Mouse (Mus musculus) kidney, postnatal 4 days (tissue): ENCODE data around the gene Mgll.
A peak's percentile ranks its signal among the peaks of the same experiment; 100 is the strongest.

ENCODE experiments used
- DNase-seq, 2 experiments: peaks; one replicate each; pipeline ENCODE4 v3.0.0; 2021; ENCODE audit warnings: mixed read lengths in 2 of 2

The Mgll gene

GRCm38 (mm10) chr6:88746271-88746670 lies 22.1 kb downstream of the Mgll start:
- DNase-seq, result no peak

- DNase-seq, result no peak
Measured at GRCm38 (mm10) chr6:88747296-88748040, 23.3 kb downstream of the Mgll start.

GRCm38 (mm10) chr6:88750884-88751283 lies 26.7 kb downstream of the Mgll start:
- DNase-seq, result no peak

- peak; percentile 43 to 63 for DNase-seq
Measured at GRCm38 (mm10) chr6:88752711-88753219, 28.6 kb downstream of the Mgll start.

- no peak for DNase-seq
Measured at GRCm38 (mm10) chr6:88753578-88753977, 29.4 kb downstream of the Mgll start.

GRCm38 (mm10) chr6:88756992-88757391 lies 32.8 kb downstream of the Mgll start:
- DNase-seq, result no peak

GRCm38 (mm10) chr6:88758074-88758473 lies 33.9 kb downstream of the Mgll start:
- no peak for DNase-seq

- no peak for DNase-seq
Measured at GRCm38 (mm10) chr6:88758568-88759522, 34.6 kb downstream of the Mgll start.

GRCm38 (mm10) chr6:88759793-88760453 lies 35.7 kb downstream of the Mgll start:
- DNase-seq, result peak; percentile 76 to 82

GRCm38 (mm10) chr6:88760935-88761635 lies 36.9 kb downstream of the Mgll start:
- peak in 1 of 2 experiments; percentile 54 for DNase-seq

- DNase-seq, result no peak
Measured at GRCm38 (mm10) chr6:88761684-88762439, 37.6 kb downstream of the Mgll start.

GRCm38 (mm10) chr6:88762440-88763196 lies 38.4 kb downstream of the Mgll start:
- no peak for DNase-seq

GRCm38 (mm10) chr6:88763518-88764077 lies 39.4 kb downstream of the Mgll start:
- no peak for DNase-seq

- DNase-seq, result no peak
Measured at GRCm38 (mm10) chr6:88764281-88764680, 40.1 kb downstream of the Mgll start.

GRCm38 (mm10) chr6:88767740-88768139 lies 43.5 kb downstream of the Mgll start:
- no peak for DNase-seq

- no peak for DNase-seq
Measured at GRCm38 (mm10) chr6:88769723-88770122, 45.5 kb downstream of the Mgll start.

GRCm38 (mm10) chr6:88770300-88770904 lies 46.2 kb downstream of the Mgll start:
- DNase-seq, result no peak

- DNase-seq, result no peak
Measured at GRCm38 (mm10) chr6:88770981-88771380, 46.8 kb downstream of the Mgll start.

GRCm38 (mm10) chr6:88772041-88772440 lies 47.8 kb downstream of the Mgll start:
- DNase-seq, result no peak

- no peak for DNase-seq
Measured at GRCm38 (mm10) chr6:88774055-88774454, 49.8 kb downstream of the Mgll start.
